ENCODE assay signal across 9 mouse cellular contexts in genomic region chr5:70995617-70996325, GRCm38 (mm10).
DNase-seq lines count a peak whose midpoint lies in the region.
"Had no signal": no experiment of that assay in that cellular context is flagged by ENCODE, and none has a peak within 500 bp of the region (broad histone marks: within the 10 kb centered on the region; RNA-seq: fewer than 3 reads in every experiment).

No protein-coding gene starts in this region.

- peak; percentile 20 to 29 for DNase-seq in cerebellum, adult 18-20 months
- DNase-seq in cerebellum, postnatal 25 days, result peak; percentile 71 to 81
- peak; percentile 69 to 74 for DNase-seq in layer of hippocampus, postnatal 10 days (ENCODE audit: low spot score in 2 of 2)
- DNase-seq in right cerebral cortex, adult 18-20 months, result peak; percentile 79
- DNase-seq in gastrocnemius, adult 8-10 months (ENCODE audit: low spot score in 2 of 2), result no peak
- no peak for DNase-seq in adrenal gland, adult 18-20 months (ENCODE audit: low spot score in 2 of 2)
- DNase-seq in heart, adult 9 months (ENCODE audit: low spot score in 2 of 2), result no peak
- DNase-seq: kidney, postnatal 14 days; lung, adult 18-20 months had no signal

Comparison
In these comparisons a context has a peak if more than half of its experiments do, and no peak if none do; other contexts are left out.
1. DNase-seq: peak in cerebellum, adult 18-20 months (2 of 2), cerebellum, postnatal 25 days (2 of 2), layer of hippocampus, postnatal 10 days (2 of 2) and right cerebral cortex, adult 18-20 months (single experiment); none in gastrocnemius, adult 8-10 months (0 of 2), adrenal gland, adult 18-20 months (0 of 2) and heart, adult 9 months (0 of 2).